Mouse (Mus musculus) limb, embryonic 14.5 days (tissue): Measurements from ENCODE around the gene Bsn. TPM values are rescaled to one million over a fixed set of nuclear protein-coding genes. Genes with fewer than 3 reads are reported as not detected.

Experiments used
- ATAC-seq: fragments of 200-750 bp; cut with Nextera tagmentation; 2 replicates; pipeline ENCODE4 v1.8.0; 2017; ENCODE audit warnings: low read depth, moderate number of reproducible peaks, moderate TSS enrichment; ENCODE audit not compliant: low FRiP score
- DNase-seq: peaks from one replicate; pipeline ENCODE4 v3.0.0-alpha.2; 2015; ENCODE audit warnings: low spot score
- H3K27ac ChIP-seq: fragments of 300-500 bp; sonication (generic); replicated peaks from 2 replicates; pipeline ENCODE4 v1.5.1; 2014; ENCODE audit warnings: low read depth, mild to moderate bottlenecking, low read length, moderate library complexity, mixed read lengths
- H3K27me3 ChIP-seq: fragments of 300-500 bp; sonication (generic); 2 replicates; pipeline ENCODE4 v1.6.1; 2014; ENCODE audit warnings: low read length, mixed read lengths; ENCODE audit not compliant: control insufficient read depth, insufficient read depth
- H3K36me3 ChIP-seq: fragments of 300-500 bp; sonication (generic); 2 replicates; pipeline ENCODE4 v1.6.1; 2014; ENCODE audit warnings: mild to moderate bottlenecking, low read length, moderate library complexity, mixed read lengths; ENCODE audit not compliant: control insufficient read depth, insufficient read depth
- H3K4me1 ChIP-seq: fragments of 300-500 bp; sonication (generic); 2 replicates; pipeline ENCODE4 v1.6.1; 2014; ENCODE audit warnings: antibody characterized with exemption, low read length, mixed read lengths; ENCODE audit not compliant: control insufficient read depth, insufficient read depth
- H3K4me2 ChIP-seq: fragments of 300-500 bp; sonication (generic); replicated peaks from 2 replicates; pipeline ENCODE4 v1.6.1; 2014; ENCODE audit warnings: low read depth, mild to moderate bottlenecking, low read length, moderate library complexity; ENCODE audit not compliant: severe bottlenecking
- H3K4me3 ChIP-seq: fragments of 300-500 bp; sonication (generic); replicated peaks from 2 replicates; pipeline ENCODE4 v1.5.1; 2014; ENCODE audit warnings: low read length
- H3K9ac ChIP-seq: fragments of 300-500 bp; sonication (generic); 2 replicates; pipeline ENCODE4 v1.6.1; 2014; ENCODE audit warnings: mild to moderate bottlenecking, low read depth, low read length, moderate library complexity; ENCODE audit not compliant: severe bottlenecking
- H3K9me3 ChIP-seq: fragments of 300-500 bp; sonication (generic); 2 replicates; pipeline ENCODE4 v1.6.1; 2016; ENCODE audit warnings: low read length; ENCODE audit not compliant: control insufficient read depth
- POLR2A ChIP-seq: fragments of 200-500 bp; IDR thresholded peaks from 2 replicates; pipeline ENCODE4 v1.8.0; 2012; ENCODE audit warnings: inconsistent platforms, mild to moderate bottlenecking, moderate library complexity, borderline replicate concordance; ENCODE audit not compliant: insufficient read depth, insufficient read length; ENCODE audit errors: extremely low read depth
- WGBS: fragments of 180-500 bp; shearing (Covaris S2); extraction: QIAGEN DNeasy Blood & Tissue Kit; methylation state at CpG from one replicate; pipeline ENCODE4 v1.1.7; 2014; 5-methylcytosine and 5-hydroxymethylcytosine counted together
- polyA plus RNA-seq, 2 experiments: library from polyadenylated mRNA; depleted of rRNA in 1 of 2; stranded (reverse) in 1 of 2; unstranded in 1 of 2; fragments of >200 nt; fragmentation: Nextera tagmentation in 1 of 2; extraction: Ambion mirVana in 1 of 2; gene quantifications; 2 replicates each; pipeline versions ENCODE4 v1.2.1 to v1.2.3; 2012 to 2014

The Bsn gene
- polyA plus RNA-seq, 2 experiments, result 0.73 to 1.1 TPM

DNA sequence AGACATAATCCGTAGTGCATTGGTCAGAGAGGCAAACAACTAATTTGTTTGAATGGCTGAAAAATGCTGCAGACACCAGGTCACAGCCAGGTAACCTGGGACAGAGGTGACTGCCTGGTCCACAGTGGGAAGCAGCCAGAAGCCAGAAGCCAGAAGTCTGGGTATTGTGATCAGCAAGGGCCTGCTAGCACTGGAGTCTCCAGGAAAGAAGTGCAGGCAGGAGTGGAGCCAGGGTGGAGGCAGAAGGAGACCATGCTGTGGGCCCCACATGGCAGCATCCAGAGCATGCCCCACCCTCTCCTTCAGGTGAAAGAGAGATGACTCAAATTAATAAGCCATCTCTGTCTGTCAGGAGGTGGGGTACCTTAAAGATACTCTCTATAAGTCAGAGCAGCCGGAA is 46.7 kb downstream of the Bsn start:
- no peaks in the 10 kb centered on the region for H3K27me3 ChIP-seq
- WGBS, result 87% methylated on average over 2 of the region's 2 CpGs

GRCm38 (mm10) chr9:108141387-108141786 is 48.8 kb downstream of the Bsn start:
- H3K36me3 ChIP-seq, result no peaks in the 10 kb centered on the region
- no peaks in the 10 kb centered on the region for H3K27me3 ChIP-seq
- no peak for DNase-seq
- 84% methylated on average over 10 of the region's 10 CpGs for WGBS
- no peak for TF ChIP-seq POLR2A
- H3K27ac ChIP-seq, result no peak overlapping the region
- H3K9me3 ChIP-seq, result no peaks in the 10 kb centered on the region
- peaks cover 14% of the 10 kb centered on the region for H3K4me1 ChIP-seq
- ATAC-seq, result no peak
- H3K4me2 ChIP-seq, result no peak overlapping the region
- H3K9ac ChIP-seq, result no peak overlapping the region
- H3K4me3 ChIP-seq, result no peak overlapping the region

More for the DNA sequence above, 46.7 kb downstream of the Bsn start:
- Histone ChIP-seq H3K9ac (no peak overlapping the region), H3K4me1 (no peaks in the 10 kb centered on the region), H3K27ac (no peak overlapping the region), H3K36me3 (no peaks in the 10 kb centered on the region), H3K4me2 (no peak overlapping the region), H3K9me3 (no peaks in the 10 kb centered on the region), H3K4me3 (no peak overlapping the region)
- TF ChIP-seq POLR2A, result no peak
- ATAC-seq, result no peak
- DNase-seq, result no peak

GRCm38 (mm10) chr9:108139963-108140695 is 50.1 kb downstream of the Bsn start:
- Histone ChIP-seq H3K9me3 (no peaks in the 10 kb centered on the region), H3K36me3 (no peaks in the 10 kb centered on the region), H3K9ac (no peak overlapping the region), H3K4me2 (no peak overlapping the region), H3K4me1 (peaks cover 14% of the 10 kb centered on the region), H3K4me3 (no peak overlapping the region), H3K27me3 (no peaks in the 10 kb centered on the region), H3K27ac (no peak overlapping the region)
- WGBS, result 82% methylated on average over 7 of the region's 7 CpGs
- ATAC-seq (no peak), DNase-seq (no peak)
- TF ChIP-seq POLR2A, result no peak

DNA sequence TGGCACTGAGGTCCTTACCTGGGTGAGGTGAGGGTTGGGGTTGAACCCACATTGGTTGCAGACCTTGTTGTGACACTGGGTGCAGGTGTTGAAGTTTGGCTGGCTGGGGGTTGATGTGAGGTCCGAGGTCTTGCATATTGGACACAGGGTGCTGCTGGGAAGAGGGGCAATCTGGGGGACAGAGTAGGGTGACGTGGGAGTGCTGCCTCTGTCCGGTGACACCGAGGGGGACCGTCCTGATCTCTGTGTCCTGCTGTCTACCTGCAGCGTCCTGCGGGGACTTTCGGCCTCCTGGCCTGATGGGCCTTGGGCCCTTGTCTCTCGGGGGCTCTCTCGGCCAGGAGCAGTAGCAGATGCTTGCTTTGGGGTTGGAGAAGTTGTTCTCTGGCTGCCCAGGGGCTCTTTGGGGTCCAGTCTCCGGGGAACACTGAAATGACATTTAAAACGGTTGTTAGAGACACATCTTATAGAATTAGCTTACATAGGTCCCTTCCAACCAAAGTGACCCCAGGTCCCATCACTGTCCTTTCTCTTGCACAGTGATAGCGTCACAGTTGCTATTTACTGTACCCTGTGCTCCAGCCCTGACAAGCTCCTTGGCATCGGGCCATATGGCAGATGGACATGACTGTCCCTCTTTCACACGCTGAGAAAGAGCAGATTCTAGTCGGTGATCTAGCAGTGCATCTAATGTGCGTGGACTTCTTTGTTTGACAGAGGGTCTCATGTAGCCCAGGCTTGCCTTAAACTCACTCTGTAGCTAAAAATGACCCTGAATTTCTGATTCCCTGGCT is 50.8 kb downstream of the Bsn start:
- Histone ChIP-seq H3K9me3 (no peaks in the 10 kb centered on the region), H3K27ac (no peak overlapping the region), H3K27me3 (no peaks in the 10 kb centered on the region), H3K9ac (no peak overlapping the region), H3K36me3 (no peaks in the 10 kb centered on the region), H3K4me2 (no peak overlapping the region), H3K4me1 (peaks cover 14% of the 10 kb centered on the region), H3K4me3 (no peak overlapping the region)
- DNase-seq (no peak), ATAC-seq (no peak)
- 89% methylated on average over 17 of the region's 17 CpGs for WGBS
- TF ChIP-seq POLR2A, result no peak

DNA sequence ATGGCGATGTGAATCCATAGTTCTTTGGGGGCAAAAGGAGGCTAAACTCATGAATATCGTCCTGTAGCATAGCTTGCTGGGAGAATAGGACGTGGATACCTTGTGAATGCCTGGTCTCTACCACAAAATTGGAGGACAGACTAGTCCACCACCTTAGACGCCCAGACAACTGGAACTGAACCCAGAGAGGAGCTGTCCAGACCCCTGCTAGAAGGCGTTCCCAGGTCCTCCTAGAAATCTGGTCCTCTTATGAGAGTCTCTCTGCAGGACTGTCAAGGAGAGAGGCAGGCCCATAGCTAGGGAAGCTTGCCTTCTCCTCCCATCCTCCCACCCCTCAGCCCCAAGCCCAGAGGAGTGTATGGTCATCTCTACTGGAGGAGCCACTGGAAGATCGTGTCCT is 52.1 kb downstream of the Bsn start:
- Histone ChIP-seq H3K36me3 (no peaks in the 10 kb centered on the region), H3K4me2 (no peak overlapping the region), H3K27ac (no peak overlapping the region), H3K9me3 (no peaks in the 10 kb centered on the region), H3K4me3 (no peak overlapping the region), H3K27me3 (no peaks in the 10 kb centered on the region), H3K9ac (no peak overlapping the region), H3K4me1 (peaks cover 14% of the 10 kb centered on the region)
- DNase-seq (no peak), ATAC-seq (no peak)
- 71% methylated on average over 6 of the region's 6 CpGs for WGBS
- TF ChIP-seq POLR2A, result no peak
